Mouse (Mus musculus): Measurements from ENCODE around the gene Anapc15-ps. TPM values are rescaled to one million over a fixed set of nuclear protein-coding genes. Genes with fewer than 3 reads are reported as not detected.

Gene Anapc15-ps
- total RNA-seq (2022) = not detected

- no peak for DNase-seq (ENCODE audit: low spot score in 2 of 2)
Observed at GRCm38 (mm10) chr10:95673351-95673750, at the start of gene Anapc15-ps. Gene Anapc15-ps (minus strand): TSS chr10:95673451.

- no peak for DNase-seq (ENCODE audit: low spot score in 2 of 2)
Observed at GRCm38 (mm10) chr10:95722203-95722611, 49.0 kb upstream of the Anapc15-ps start.

DNA sequence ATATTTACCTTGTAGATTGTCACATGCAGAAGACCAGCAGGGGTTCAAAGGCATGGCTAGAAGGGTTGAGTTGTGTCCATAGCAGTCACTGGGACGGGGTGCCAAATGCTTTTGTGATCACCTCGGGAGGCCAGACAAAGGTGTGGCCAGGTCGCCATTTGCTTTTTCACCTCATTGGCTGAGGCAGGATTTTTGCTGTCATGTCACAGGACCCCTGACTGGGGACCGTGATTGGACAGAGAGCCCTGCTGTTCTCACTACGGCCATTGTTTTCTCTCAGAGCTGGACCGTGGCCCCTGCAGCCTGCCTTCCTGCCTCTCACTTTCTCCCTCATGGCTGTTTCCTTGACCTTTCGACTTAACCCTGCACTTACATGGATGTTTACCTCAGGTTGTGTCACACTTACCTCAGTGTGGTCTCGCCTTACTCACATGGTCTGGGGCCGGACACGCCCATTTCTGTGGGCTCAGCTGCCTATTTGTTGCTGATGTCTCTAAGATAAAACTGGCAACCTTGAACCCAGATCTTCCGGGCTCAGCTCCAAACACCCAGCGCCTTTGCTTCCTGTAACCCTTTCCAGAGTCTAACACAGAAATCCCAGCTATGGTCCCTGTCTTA is 47.0 kb upstream of the Anapc15-ps start:
- no peak for DNase-seq (ENCODE audit: low spot score in 2 of 2)

DNA sequence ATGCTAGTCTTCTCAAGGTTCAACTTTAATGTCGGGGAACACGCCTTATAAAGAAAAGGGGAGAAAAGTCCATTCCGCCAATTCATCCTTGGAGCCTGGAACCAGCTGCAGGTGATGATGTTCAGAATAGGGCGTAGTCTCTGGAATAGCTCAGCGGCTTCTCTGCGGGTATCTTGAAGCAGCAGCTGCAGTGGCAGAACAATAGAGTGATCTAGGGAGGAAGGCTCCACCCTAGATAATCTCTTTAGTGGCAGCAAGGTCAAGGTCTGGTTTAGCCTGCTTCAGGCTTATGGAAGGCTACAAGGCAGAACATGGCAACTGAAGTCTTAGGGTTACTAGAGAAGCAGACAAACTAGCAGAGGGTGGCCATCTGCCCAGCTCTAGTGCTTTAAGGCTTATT is 46.2 kb upstream of the Anapc15-ps start:
- no peak for DNase-seq (ENCODE audit: low spot score in 2 of 2)

DNA sequence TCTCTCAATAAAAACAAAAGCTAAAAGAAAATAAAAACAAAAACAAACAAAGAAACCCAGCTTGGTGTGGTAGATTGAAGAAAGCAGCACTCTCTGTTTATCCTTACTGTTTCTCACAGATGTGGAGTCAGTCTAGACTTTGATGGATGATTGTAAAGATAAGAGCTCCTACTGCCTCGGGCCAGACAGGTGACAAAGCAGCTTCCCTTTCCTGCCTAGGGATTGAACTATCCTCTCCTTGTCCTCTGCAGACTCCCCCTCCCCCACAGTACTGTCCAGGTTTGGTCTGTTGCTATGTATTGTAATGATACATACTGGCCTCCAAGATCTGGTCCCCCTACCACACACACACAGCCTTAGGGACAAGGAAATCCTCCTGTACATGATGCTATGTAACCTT is 45.5 kb upstream of the Anapc15-ps start:
- DNase-seq (ENCODE audit: low spot score in 2 of 2) = no peak

DNA sequence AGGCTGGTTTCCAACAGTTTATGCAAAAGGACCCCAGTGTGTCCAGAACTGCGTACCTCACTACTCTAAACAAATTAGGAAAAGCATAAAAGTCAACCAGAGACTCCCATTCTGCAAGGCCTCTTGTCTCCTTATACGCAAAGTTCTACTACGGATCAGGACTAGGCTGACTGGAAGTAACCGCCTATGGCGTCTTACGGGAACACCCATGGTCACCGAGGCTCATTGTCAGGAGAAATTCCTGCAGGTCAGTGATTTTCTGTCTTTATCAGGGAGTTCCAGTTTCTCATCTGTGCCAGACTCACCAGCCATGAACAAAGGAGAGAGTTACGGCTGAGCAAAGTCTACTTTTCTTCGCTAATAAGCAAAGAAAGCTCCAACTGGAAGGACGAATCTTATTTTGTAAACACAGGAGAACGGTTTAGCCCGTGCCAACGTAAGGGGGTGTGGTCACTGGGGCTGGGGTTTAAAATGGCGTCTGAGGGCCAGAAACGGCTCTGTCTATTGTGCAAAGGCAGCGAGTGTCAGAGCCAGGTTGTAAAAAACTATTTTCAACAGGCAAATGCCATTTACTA is 43.9 kb upstream of the Anapc15-ps start:
- DNase-seq (ENCODE audit: low spot score in 2 of 2) = no peak

DNA sequence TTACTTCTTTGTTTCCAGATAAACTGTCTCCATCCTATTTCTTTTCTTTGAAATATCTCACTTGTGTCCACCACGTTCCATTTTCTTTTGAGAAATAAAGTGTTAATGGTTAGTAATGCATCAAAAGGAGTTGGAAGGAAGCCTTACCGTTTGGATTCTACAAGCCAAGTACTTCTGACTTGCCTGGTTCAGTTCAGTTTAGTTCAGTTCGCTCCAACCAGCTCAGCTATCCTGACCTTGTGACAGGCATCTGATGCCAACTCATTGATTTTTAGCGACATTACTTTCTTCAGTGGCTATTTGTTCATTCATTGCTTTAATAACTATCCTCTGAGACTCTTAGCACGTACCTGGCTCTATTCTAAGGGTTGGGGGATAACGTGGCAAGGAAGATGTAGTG is 42.4 kb upstream of the Anapc15-ps start:
- no peak for DNase-seq (ENCODE audit: low spot score in 2 of 2)

DNA sequence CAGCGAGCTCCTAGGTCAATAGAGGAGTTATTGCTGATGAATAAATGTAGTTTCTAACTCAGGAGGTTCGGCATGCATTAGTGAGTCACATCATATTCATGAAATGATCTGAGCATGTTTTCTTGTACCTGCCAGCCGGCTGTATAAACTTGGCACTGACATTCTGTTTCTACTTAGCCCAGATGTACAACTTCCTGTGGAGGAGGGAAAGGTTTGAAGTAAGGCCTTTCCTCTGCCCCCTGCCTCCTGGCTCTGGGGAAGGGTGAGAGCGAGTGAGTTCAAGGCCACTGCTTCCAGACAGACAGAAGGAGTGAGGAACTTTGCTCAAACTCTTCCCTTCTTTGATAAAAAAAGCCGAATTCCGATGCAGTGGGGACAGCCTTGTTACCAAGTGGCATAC is 39.0 kb upstream of the Anapc15-ps start:
- DNase-seq (ENCODE audit: low spot score in 2 of 2) = no peak

DNA sequence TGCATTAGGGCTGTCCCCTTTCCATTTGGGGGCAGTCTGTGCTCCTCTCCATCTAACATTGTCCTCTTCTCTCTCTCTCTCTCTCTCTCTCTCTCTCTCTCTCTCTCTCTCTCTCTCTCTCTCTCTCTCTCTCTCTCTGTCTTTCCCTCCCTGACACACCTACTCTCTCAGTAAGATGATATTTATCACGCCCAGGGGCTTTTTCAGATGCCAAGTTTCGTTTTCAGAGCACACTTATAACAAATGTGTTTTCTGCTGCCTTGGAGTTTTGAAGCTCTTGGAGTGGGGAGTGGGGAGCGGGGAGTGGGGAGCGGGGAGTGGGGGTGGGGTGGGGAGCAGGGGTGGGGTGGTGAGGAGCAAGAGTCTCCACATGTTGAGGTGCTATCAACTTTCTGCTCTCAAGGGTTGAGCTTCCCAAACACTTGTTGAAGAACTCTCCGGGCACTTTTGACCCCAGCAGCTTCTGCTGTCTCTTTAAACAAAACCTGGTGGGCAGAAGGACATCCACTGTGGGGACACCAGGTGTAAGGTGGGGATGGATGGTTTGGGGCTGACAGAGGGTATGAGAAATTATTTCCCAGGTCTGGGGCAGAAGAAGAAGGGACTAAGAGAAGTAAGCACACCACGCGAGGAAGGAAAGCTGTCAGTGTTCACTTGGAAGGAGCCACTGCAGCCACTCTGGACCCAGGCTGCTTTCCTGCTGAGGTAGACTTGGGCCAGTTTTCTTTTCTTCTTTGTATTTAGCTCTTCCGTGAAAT is 36.8 kb upstream of the Anapc15-ps start:
- DNase-seq (ENCODE audit: low spot score in 2 of 2) = no peak

DNA sequence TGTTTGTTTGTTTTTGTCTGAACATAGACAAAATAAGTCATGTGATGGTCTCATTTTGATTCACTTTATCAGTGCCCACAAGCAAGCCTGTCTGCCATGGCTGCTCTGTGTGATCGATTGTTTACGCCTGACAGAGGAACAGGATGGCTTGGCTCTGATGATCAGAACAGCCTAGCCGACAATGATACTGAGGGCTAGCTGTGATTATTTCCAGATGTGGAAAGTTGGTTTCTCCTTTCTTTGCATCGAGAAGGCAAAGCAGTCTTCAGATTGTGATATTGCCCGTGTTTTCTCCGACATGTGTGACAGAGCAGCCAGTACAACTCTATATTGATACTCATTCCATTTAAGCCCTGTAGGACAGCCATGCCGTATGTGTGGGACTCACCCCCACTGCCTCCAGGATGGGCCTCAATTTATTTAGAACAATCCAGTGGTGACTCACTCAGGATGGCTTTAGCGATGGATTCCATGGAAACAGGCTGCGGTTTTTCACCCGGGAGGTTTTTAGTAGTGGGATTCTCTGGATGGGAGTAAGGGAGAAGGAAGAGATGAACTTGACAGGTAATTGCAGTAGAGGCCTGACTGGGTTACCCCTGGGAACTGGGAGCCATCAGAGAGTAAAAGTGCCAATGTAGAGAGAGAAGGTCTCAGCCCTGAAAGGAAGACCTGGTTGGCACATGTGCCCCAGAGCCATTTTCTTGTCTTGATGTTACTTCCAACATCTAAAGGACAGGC is 36.1 kb upstream of the Anapc15-ps start:
- no peak for DNase-seq (ENCODE audit: low spot score in 2 of 2)

DNA sequence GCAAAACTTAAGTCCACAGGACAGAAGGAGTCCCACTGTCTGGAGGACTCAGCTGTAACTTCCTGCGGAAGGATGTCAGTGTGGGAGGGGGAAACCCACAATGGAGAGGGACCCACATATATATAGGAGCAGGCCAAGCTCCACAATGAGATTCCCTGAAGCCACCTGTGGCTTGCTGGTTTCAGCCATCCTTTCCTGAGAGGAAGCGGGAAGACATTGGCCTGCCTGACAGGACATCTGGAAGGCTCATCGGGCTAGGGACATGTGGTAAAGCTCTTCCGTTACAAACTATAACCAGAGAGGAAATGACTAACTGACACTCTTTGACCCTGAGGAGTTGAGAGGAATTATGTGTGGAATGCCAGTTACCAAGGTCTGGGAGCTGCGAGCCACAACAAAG is 34.8 kb upstream of the Anapc15-ps start:
- no peak for DNase-seq (ENCODE audit: low spot score in 2 of 2)

- DNase-seq (ENCODE audit: low spot score in 2 of 2) = no peak
Observed at GRCm38 (mm10) chr10:95706867-95707266, 33.6 kb upstream of the Anapc15-ps start.

DNA sequence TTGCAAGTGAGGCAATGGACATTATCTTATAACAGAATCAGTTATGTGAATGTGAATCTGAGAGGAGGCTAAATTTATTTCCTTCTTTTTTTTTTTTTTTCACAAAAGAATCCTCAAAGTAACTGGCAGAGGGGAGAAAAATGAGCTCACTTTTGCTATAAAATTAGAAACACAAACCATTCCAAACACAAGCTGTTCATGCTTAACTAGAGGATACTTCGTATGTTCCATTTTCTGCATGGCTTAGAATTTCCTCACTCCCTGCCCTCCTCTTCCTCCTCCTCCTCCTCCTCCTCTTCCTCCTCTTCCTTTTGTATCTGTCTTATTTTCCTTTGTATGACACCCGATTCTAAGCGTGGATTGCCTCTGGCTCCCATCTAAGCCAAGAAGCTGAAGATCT is 32.5 kb upstream of the Anapc15-ps start:
- no peak for DNase-seq (ENCODE audit: low spot score in 2 of 2)

DNA sequence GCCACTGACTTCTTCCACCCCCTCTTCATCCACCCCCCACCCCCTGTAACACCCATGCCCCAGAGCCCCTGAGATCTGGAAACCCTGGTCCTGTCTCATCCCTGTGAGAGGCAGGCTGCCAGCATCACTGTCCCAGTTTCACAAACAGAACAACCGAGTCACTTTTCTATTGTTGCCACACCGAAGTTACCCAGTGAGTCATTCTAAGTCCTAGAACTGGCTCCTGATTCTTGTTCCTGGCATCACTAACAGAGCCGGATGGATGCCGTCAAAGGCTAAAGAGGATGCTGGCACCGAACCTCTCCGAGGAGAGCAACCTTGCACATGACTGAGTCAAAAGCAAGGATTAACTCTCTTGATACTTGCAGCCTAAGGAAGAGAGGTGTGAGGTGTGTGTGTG is 31.6 kb upstream of the Anapc15-ps start:
- DNase-seq (ENCODE audit: low spot score in 2 of 2) = no peak

GRCm38 (mm10) chr10:95703730-95704129 is 30.5 kb upstream of the Anapc15-ps start:
- no peak for DNase-seq (ENCODE audit: low spot score in 2 of 2)

- DNase-seq (ENCODE audit: low spot score in 2 of 2) = no peak
Observed at GRCm38 (mm10) chr10:95700422-95700821, 27.2 kb upstream of the Anapc15-ps start.

DNA sequence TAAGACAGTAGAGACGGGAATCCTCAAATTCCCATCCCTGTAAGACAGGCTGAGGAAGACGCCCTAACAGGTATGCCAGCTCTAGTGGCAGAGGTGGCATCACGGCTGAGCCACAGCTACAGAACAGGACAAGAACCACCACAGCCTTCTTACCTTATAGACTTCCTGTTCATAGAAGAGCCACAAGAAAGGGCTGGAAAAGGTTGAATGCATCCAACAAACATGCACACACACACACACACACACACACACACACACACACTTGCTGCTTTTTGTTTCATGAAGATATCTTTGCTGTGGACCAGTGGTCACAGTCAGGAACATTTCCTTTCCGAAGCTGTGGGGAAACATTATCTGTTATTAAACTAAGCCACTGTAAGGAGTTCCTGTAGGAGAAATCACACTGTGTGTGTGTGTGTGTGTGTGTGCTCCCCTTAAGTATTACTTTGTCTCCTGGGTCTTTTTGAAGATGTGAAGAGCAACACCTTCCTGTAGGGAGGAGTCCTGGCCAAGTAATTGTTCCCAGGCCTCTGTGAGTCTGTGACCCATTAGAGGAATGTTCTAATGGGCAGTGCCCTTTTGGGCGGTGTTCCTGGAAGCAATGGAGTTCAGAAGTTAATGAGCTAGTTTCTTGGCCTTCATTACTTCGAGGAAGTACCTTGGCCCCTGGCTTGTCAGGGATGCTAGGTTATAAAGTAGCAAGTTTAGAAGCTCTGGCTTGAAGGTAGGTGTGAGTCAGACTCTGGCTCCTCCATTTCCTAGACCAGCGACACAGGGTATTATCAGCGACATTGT is 25.9 kb upstream of the Anapc15-ps start:
- no peak for DNase-seq (ENCODE audit: low spot score in 2 of 2)

DNA sequence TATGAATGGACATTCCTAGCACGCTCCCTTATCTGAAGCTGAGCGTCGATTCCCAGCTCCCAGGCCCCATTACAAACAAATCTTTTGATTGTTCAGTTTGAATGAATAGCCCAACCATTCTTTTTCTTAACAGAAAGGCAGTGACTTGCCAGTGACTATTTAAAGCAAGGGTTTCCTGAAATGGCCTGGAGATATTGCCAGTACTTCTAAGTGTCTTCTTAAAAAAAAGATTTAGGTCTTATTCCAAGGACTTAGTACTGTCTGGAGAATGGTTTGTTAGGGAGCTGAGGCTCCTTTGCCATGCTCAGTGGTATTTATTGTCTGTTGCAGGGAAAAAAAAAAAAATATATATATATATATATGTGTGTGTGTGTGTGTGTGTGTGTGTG is 23.0 kb upstream of the Anapc15-ps start:
- no peak for DNase-seq (ENCODE audit: low spot score in 2 of 2)

GRCm38 (mm10) chr10:95695603-95696252 is 22.5 kb upstream of the Anapc15-ps start:
- DNase-seq (ENCODE audit: low spot score in 2 of 2) = no peak

- DNase-seq (ENCODE audit: low spot score in 2 of 2) = no peak
Observed at GRCm38 (mm10) chr10:95694559-95695251, 21.5 kb upstream of the Anapc15-ps start.

All from layer of hippocampus, adult 8-10 months (tissue).